Mouse (Mus musculus): ENCODE measurements around the gene Mtrf1. TPM values are rescaled to one million over a fixed set of nuclear protein-coding genes. Genes with fewer than 3 reads are reported as not detected.
A peak's percentile ranks its signal among the peaks of the same experiment; 100 is the strongest.

Gene Mtrf1
- 9.7 and 10.3 TPM in 2 replicates for polyA plus RNA-seq (2016; fragmentation: Nextera tagmentation; extraction: Ambion mirVana)

GRCm38 (mm10) chr14:79397321-79398122 is at the start of gene Mtrf1:
Gene Mtrf1 (plus strand): TSS chr14:79397772.
- ATAC-seq (ENCODE audit: insufficient number of reproducible peaks, insufficient read depth, low FRiP score, low TSS enrichment), result peak; percentile 78
- 20% methylated on average over 23 of the region's 23 CpGs for WGBS

GRCm38 (mm10) chr14:79358055-79358454 is 39.5 kb upstream of the Mtrf1 start:
- WGBS, result 91% methylated on average over 2 of the region's 2 CpGs
- H3K4me2 ChIP-seq (replicated peaks), result no peak overlapping the region
- H3K36me3 ChIP-seq, result peaks cover 45% of the 10 kb centered on the region

More at GRCm38 (mm10) chr14:79397321-79398122, at the start of gene Mtrf1:
- Histone ChIP-seq H3K27me3 (no peaks in the 10 kb centered on the region), H3K9me3 (no peaks in the 10 kb centered on the region), H3K4me1 (no peaks in the 10 kb centered on the region), H3K9ac (0 out of 2 replicates have a peak within 1 kb of the TSS, but pooled peaks have one; percentile 30), H3K4me2 (replicated peaks) (peak within 1 kb of the TSS; percentile 52), H3K27ac (peak within 1 kb of the TSS; percentile 89), H3K36me3 (no peaks in the 10 kb centered on the region), H3K4me3 (peak within 1 kb of the TSS; percentile 51)

GRCm38 (mm10) chr14:79377041-79377440 is 20.5 kb upstream of the Mtrf1 start:
- H3K27me3 ChIP-seq, result no peaks in the 10 kb centered on the region
- H3K36me3 ChIP-seq, result peaks cover 23% of the 10 kb centered on the region
- no peak overlapping the region for H3K4me3 ChIP-seq
- no peak for ATAC-seq (ENCODE audit: insufficient number of reproducible peaks, insufficient read depth, low FRiP score, low TSS enrichment)
- H3K4me1 ChIP-seq, result no peaks in the 10 kb centered on the region
- no peak overlapping the region for H3K9ac ChIP-seq
- H3K27ac ChIP-seq, result no peak overlapping the region
- H3K9me3 ChIP-seq, result no peaks in the 10 kb centered on the region
- H3K4me2 ChIP-seq (replicated peaks), result no peak overlapping the region

More at GRCm38 (mm10) chr14:79358055-79358454, 39.5 kb upstream of the Mtrf1 start:
- Histone ChIP-seq H3K9me3 (no peaks in the 10 kb centered on the region), H3K9ac (no peak overlapping the region), H3K27ac (no peak overlapping the region), H3K27me3 (no peaks in the 10 kb centered on the region), H3K4me1 (no peaks in the 10 kb centered on the region), H3K4me3 (no peak overlapping the region)
- no peak for ATAC-seq (ENCODE audit: insufficient number of reproducible peaks, insufficient read depth, low FRiP score, low TSS enrichment)

- Histone ChIP-seq H3K4me1 (no peaks in the 10 kb centered on the region), H3K27ac (no peak overlapping the region), H3K9me3 (no peaks in the 10 kb centered on the region), H3K9ac (no peak overlapping the region), H3K36me3 (peaks cover 27% of the 10 kb centered on the region), H3K27me3 (no peaks in the 10 kb centered on the region), H3K4me2 (replicated peaks) (no peak overlapping the region), H3K4me3 (no peak overlapping the region)
- no peak for ATAC-seq (ENCODE audit: insufficient number of reproducible peaks, insufficient read depth, low FRiP score, low TSS enrichment)
- 96% methylated on average over 7 of the region's 7 CpGs for WGBS
Measured at GRCm38 (mm10) chr14:79383120-79383519, 14.5 kb upstream of the Mtrf1 start.

- 0 out of 2 replicates have a peak, but pooled peaks cover 5% of the 10 kb centered on the region for H3K36me3 ChIP-seq
- no peak overlapping the region for H3K4me3 ChIP-seq
- H3K9me3 ChIP-seq, result no peaks in the 10 kb centered on the region
- H3K27ac ChIP-seq, result no peak overlapping the region
- peaks cover 6% of the 10 kb centered on the region; the same call in 1 of the 2 replicates for H3K4me1 ChIP-seq
- no peak overlapping the region for H3K4me2 ChIP-seq (replicated peaks)
- no peak for ATAC-seq (ENCODE audit: insufficient number of reproducible peaks, insufficient read depth, low FRiP score, low TSS enrichment)
- no peaks in the 10 kb centered on the region for H3K27me3 ChIP-seq
- no peak overlapping the region for H3K9ac ChIP-seq
- WGBS, result 94% methylated on average over 3 of the region's 3 CpGs
Measured at GRCm38 (mm10) chr14:79388304-79388703, 9.3 kb upstream of the Mtrf1 start.

- 1% methylated on average over 16 of the region's 16 CpGs for WGBS
- no peaks in the 10 kb centered on the region for H3K9me3 ChIP-seq
- ATAC-seq (ENCODE audit: insufficient number of reproducible peaks, insufficient read depth, low FRiP score, low TSS enrichment), result no peak
- no peaks in the 10 kb centered on the region for H3K27me3 ChIP-seq
- peak overlapping the region; percentile 82 for H3K9ac ChIP-seq
- peak overlapping the region; percentile 98 for H3K27ac ChIP-seq
- H3K4me2 ChIP-seq (replicated peaks), result peak overlapping the region; percentile 79
- 0 out of 2 replicates have a peak, but pooled peaks cover 5% of the 10 kb centered on the region for H3K36me3 ChIP-seq
- peak overlapping the region; percentile 87 for H3K4me3 ChIP-seq
- peaks cover 6% of the 10 kb centered on the region; the same call in 1 of the 2 replicates for H3K4me1 ChIP-seq
Measured at GRCm38 (mm10) chr14:79389438-79390264, 7.9 kb upstream of the Mtrf1 start.

- H3K9ac ChIP-seq, result peak within 1 kb of the TSS; percentile 82
- peak; percentile 97 for ATAC-seq (ENCODE audit: insufficient number of reproducible peaks, insufficient read depth, low FRiP score, low TSS enrichment)
- H3K27me3 ChIP-seq, result no peaks in the 10 kb centered on the region
- 0 out of 2 replicates have a peak, but pooled peaks cover 5% of the 10 kb centered on the region for H3K36me3 ChIP-seq
- peak within 1 kb of the TSS; percentile 87 for H3K4me3 ChIP-seq
- under 1% methylated on average over 71 of the region's 71 CpGs for WGBS
- H3K9me3 ChIP-seq, result no peaks in the 10 kb centered on the region
- H3K4me2 ChIP-seq (replicated peaks), result peak within 1 kb of the TSS; percentile 79
- peaks cover 6% of the 10 kb centered on the region; the same call in 1 of the 2 replicates for H3K4me1 ChIP-seq
- H3K27ac ChIP-seq, result peak within 1 kb of the TSS; percentile 98
Measured at GRCm38 (mm10) chr14:79390265-79390926, 7.2 kb upstream of the Mtrf1 start, which contains the start of gene Naa16. Gene Naa16 (minus strand): TSS chr14:79390778.

- no peaks in the 10 kb centered on the region for H3K27me3 ChIP-seq
- no peak for ATAC-seq (ENCODE audit: insufficient number of reproducible peaks, insufficient read depth, low FRiP score, low TSS enrichment)
- no peak overlapping the region for H3K9ac ChIP-seq
- H3K4me2 ChIP-seq (replicated peaks), result no peak overlapping the region
- no peak overlapping the region for H3K4me3 ChIP-seq
- no peak overlapping the region for H3K27ac ChIP-seq
- 50% methylated on average over 1 of the region's 1 CpGs for whole genome bisulfite sequencing
- H3K4me1 ChIP-seq, result peaks cover 6% of the 10 kb centered on the region; the same call in 1 of the 2 replicates
- no peaks in the 10 kb centered on the region for H3K9me3 ChIP-seq
- no peaks in the 10 kb centered on the region for H3K36me3 ChIP-seq
Measured at GRCm38 (mm10) chr14:79393289-79393688, 4.3 kb upstream of the Mtrf1 start.

GRCm38 (mm10) chr14:79394564-79394963 is 3.0 kb upstream of the Mtrf1 start:
- H3K4me2 ChIP-seq (replicated peaks), result no peak overlapping the region
- H3K27me3 ChIP-seq, result no peaks in the 10 kb centered on the region
- H3K36me3 ChIP-seq, result no peaks in the 10 kb centered on the region
- no peak for ATAC-seq (ENCODE audit: insufficient number of reproducible peaks, insufficient read depth, low FRiP score, low TSS enrichment)
- H3K4me3 ChIP-seq, result no peak overlapping the region
- no peaks in the 10 kb centered on the region for H3K4me1 ChIP-seq
- H3K9me3 ChIP-seq, result no peaks in the 10 kb centered on the region
- no peak overlapping the region for H3K9ac ChIP-seq
- no peak overlapping the region for H3K27ac ChIP-seq

GRCm38 (mm10) chr14:79407641-79408040 is 10.1 kb downstream of the Mtrf1 start:
- ATAC-seq (ENCODE audit: insufficient number of reproducible peaks, insufficient read depth, low FRiP score, low TSS enrichment), result no peak
- 80% methylated on average over 2 of the region's 2 CpGs for WGBS

GRCm38 (mm10) chr14:79409278-79409830 is 11.8 kb downstream of the Mtrf1 start:
- Histone ChIP-seq H3K27me3 (no peaks in the 10 kb centered on the region), H3K36me3 (peaks cover 6% of the 10 kb centered on the region), H3K27ac (no peak overlapping the region), H3K4me2 (replicated peaks) (no peak overlapping the region), H3K4me3 (no peak overlapping the region), H3K4me1 (no peaks in the 10 kb centered on the region), H3K9ac (no peak overlapping the region), H3K9me3 (no peaks in the 10 kb centered on the region)
- 89% methylated on average over 6 of the region's 6 CpGs for WGBS
- no peak for ATAC-seq (ENCODE audit: insufficient number of reproducible peaks, insufficient read depth, low FRiP score, low TSS enrichment)

More at GRCm38 (mm10) chr14:79407641-79408040, 10.1 kb downstream of the Mtrf1 start:
- no peaks in the 10 kb centered on the region for H3K27me3 ChIP-seq
- no peak overlapping the region for H3K4me2 ChIP-seq (replicated peaks)
- H3K27ac ChIP-seq, result no peak overlapping the region
- no peaks in the 10 kb centered on the region for H3K4me1 ChIP-seq
- no peak overlapping the region for H3K4me3 ChIP-seq
- H3K9me3 ChIP-seq, result no peaks in the 10 kb centered on the region
- peaks cover 9% of the 10 kb centered on the region; the same call in 1 of the 2 replicates for H3K36me3 ChIP-seq
- H3K9ac ChIP-seq, result no peak overlapping the region

Measured in embryonic facial prominence, embryonic 12.5 days (tissue).